Mouse (Mus musculus): Measurements from ENCODE around the gene Thada. TPM values are rescaled to one million over a fixed set of nuclear protein-coding genes. Genes with fewer than 3 reads are reported as not detected.

Gene Thada
- polyA plus RNA-seq, 1 experiment from 2014 or later: 10.3 TPM

- Histone ChIP-seq H3K27ac (no peak overlapping the region), H3K4me3 (no peak overlapping the region), H3K4me1 (no peaks in the 10 kb centered on the region), H3K36me3 (peaks cover 43% of the 10 kb centered on the region), H3K4me2 (no peak overlapping the region), H3K9ac (no peak overlapping the region), H3K27me3 (no peaks in the 10 kb centered on the region), H3K9me3 (no peaks in the 10 kb centered on the region)
- WGBS: 53% methylated on average over 1 of the region's 1 CpGs
- ATAC-seq (ENCODE audit: insufficient number of reproducible peaks, insufficient read depth, low FRiP score, low TSS enrichment, low read depth): no peak
Measured at GRCm38 (mm10) chr17:84335996-84336395, 130.0 kb downstream of the Thada start.

GRCm38 (mm10) chr17:84335076-84335475 is 130.9 kb downstream of the Thada start:
- WGBS: 58% methylated on average over 3 of the region's 3 CpGs

GRCm38 (mm10) chr17:84334241-84335014 is 131.6 kb downstream of the Thada start:
- H3K27ac ChIP-seq: no peak overlapping the region
- no peak overlapping the region for H3K4me3 ChIP-seq
- no peaks in the 10 kb centered on the region for H3K9me3 ChIP-seq
- H3K27me3 ChIP-seq: no peaks in the 10 kb centered on the region
- no peaks in the 10 kb centered on the region for H3K4me1 ChIP-seq
- ATAC-seq (ENCODE audit: insufficient number of reproducible peaks, insufficient read depth, low FRiP score, low TSS enrichment, low read depth): no peak
- WGBS: 74% methylated on average over 5 of the region's 5 CpGs
- peaks cover 41% of the 10 kb centered on the region for H3K36me3 ChIP-seq
- H3K4me2 ChIP-seq: no peak overlapping the region
- H3K9ac ChIP-seq: no peak overlapping the region

More at GRCm38 (mm10) chr17:84335076-84335475, 130.9 kb downstream of the Thada start:
- Histone ChIP-seq H3K27me3 (no peaks in the 10 kb centered on the region), H3K4me3 (no peak overlapping the region), H3K36me3 (peaks cover 41% of the 10 kb centered on the region), H3K4me2 (no peak overlapping the region), H3K9me3 (no peaks in the 10 kb centered on the region), H3K4me1 (no peaks in the 10 kb centered on the region), H3K9ac (no peak overlapping the region), H3K27ac (no peak overlapping the region)
- ATAC-seq (ENCODE audit: insufficient number of reproducible peaks, insufficient read depth, low FRiP score, low TSS enrichment, low read depth): no peak

- H3K27ac ChIP-seq: no peak overlapping the region
- peaks cover 41% of the 10 kb centered on the region for H3K36me3 ChIP-seq
- H3K4me3 ChIP-seq: no peak overlapping the region
- H3K4me2 ChIP-seq: no peak overlapping the region
- no peaks in the 10 kb centered on the region for H3K4me1 ChIP-seq
- 80% methylated on average over 5 of the region's 5 CpGs for WGBS
- no peak overlapping the region for H3K9ac ChIP-seq
- H3K27me3 ChIP-seq: no peaks in the 10 kb centered on the region
- no peaks in the 10 kb centered on the region for H3K9me3 ChIP-seq
- ATAC-seq (ENCODE audit: insufficient number of reproducible peaks, insufficient read depth, low FRiP score, low TSS enrichment, low read depth): no peak
Measured at GRCm38 (mm10) chr17:84332940-84333339, 133.1 kb downstream of the Thada start.

GRCm38 (mm10) chr17:84330986-84331385 is 135.0 kb downstream of the Thada start:
- Histone ChIP-seq H3K9me3 (no peaks in the 10 kb centered on the region), H3K36me3 (peaks cover 34% of the 10 kb centered on the region), H3K27me3 (no peaks in the 10 kb centered on the region), H3K9ac (no peak overlapping the region), H3K4me2 (no peak overlapping the region), H3K27ac (no peak overlapping the region), H3K4me1 (peaks cover 12% of the 10 kb centered on the region), H3K4me3 (no peak overlapping the region)
- 82% methylated on average over 8 of the region's 8 CpGs for WGBS
- ATAC-seq (ENCODE audit: insufficient number of reproducible peaks, insufficient read depth, low FRiP score, low TSS enrichment, low read depth): no peak

GRCm38 (mm10) chr17:84330506-84330905 is 135.5 kb downstream of the Thada start:
- Histone ChIP-seq H3K4me3 (no peak overlapping the region), H3K27ac (no peak overlapping the region), H3K36me3 (peaks cover 31% of the 10 kb centered on the region), H3K9me3 (no peaks in the 10 kb centered on the region), H3K27me3 (no peaks in the 10 kb centered on the region), H3K4me1 (peaks cover 16% of the 10 kb centered on the region), H3K9ac (no peak overlapping the region), H3K4me2 (no peak overlapping the region)
- WGBS: 84% methylated on average over 6 of the region's 6 CpGs
- ATAC-seq (ENCODE audit: insufficient number of reproducible peaks, insufficient read depth, low FRiP score, low TSS enrichment, low read depth): no peak

GRCm38 (mm10) chr17:84329906-84330470 is 136.0 kb downstream of the Thada start:
- Histone ChIP-seq H3K9ac (no peak overlapping the region), H3K9me3 (no peaks in the 10 kb centered on the region), H3K36me3 (peaks cover 26% of the 10 kb centered on the region), H3K27me3 (no peaks in the 10 kb centered on the region), H3K4me2 (no peak overlapping the region), H3K4me1 (peaks cover 22% of the 10 kb centered on the region), H3K27ac (no peak overlapping the region), H3K4me3 (no peak overlapping the region)
- ATAC-seq (ENCODE audit: insufficient number of reproducible peaks, insufficient read depth, low FRiP score, low TSS enrichment, low read depth): no peak
- WGBS: 84% methylated on average over 4 of the region's 4 CpGs

GRCm38 (mm10) chr17:84328526-84328925 is 137.5 kb downstream of the Thada start:
- no peaks in the 10 kb centered on the region for H3K27me3 ChIP-seq
- no peak overlapping the region for H3K9ac ChIP-seq
- no peak overlapping the region for H3K4me2 ChIP-seq
- no peak overlapping the region for H3K27ac ChIP-seq
- no peak overlapping the region for H3K4me3 ChIP-seq
- no peak for ATAC-seq (ENCODE audit: insufficient number of reproducible peaks, insufficient read depth, low FRiP score, low TSS enrichment, low read depth)
- H3K4me1 ChIP-seq: peaks cover 32% of the 10 kb centered on the region
- WGBS: 69% methylated on average over 2 of the region's 2 CpGs
- no peaks in the 10 kb centered on the region for H3K9me3 ChIP-seq
- peaks cover 24% of the 10 kb centered on the region for H3K36me3 ChIP-seq

DNA sequence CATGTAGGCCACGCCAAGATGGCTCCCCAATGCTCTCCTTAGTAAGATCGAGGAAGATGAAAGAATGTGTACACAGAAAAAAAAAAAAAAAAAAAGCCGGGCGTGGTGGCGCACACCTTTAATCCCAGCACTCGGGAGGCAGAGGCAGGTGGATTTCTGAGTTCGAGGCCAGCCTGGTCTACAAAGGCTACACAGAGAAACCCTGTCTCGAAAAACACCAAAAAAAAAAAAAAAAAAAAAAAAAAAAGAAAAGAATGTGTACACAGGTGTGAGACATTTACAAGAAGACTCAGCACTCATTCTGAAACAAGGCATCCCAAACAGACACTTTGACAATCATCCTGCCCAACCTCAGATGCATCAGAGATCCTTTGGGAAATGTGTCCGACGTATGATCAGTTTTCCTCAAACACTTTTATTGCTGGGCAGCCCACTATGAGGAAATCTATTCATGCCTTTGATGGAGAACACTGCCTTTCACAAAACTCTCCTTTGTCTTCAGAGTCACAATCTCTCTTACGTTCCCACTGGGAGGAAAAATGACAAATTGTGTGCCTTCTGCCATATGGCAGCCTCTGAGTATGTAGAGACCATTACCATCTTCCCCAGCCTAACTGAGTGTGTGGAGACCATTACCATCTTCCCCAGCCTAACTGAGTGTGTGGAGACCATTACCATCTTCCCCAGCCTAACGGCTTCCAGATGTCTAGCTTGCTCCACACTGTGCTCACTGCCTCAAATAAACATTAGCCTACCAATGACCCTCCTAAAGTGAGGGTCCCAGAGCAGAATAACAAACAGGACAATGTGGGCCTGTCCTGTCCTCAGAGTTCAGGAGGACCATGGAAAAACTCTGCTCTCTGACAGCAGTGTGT is 138.7 kb downstream of the Thada start:
- Histone ChIP-seq H3K27ac (no peak overlapping the region), H3K36me3 (peaks cover 19% of the 10 kb centered on the region; the same call in 1 of the 2 replicates), H3K4me2 (no peak overlapping the region), H3K4me1 (peaks cover 32% of the 10 kb centered on the region), H3K9me3 (no peaks in the 10 kb centered on the region), H3K4me3 (no peak overlapping the region), H3K9ac (no peak overlapping the region), H3K27me3 (no peaks in the 10 kb centered on the region)
- ATAC-seq (ENCODE audit: insufficient number of reproducible peaks, insufficient read depth, low FRiP score, low TSS enrichment, low read depth): no peak
- 69% methylated on average over 12 of the region's 12 CpGs for WGBS

DNA sequence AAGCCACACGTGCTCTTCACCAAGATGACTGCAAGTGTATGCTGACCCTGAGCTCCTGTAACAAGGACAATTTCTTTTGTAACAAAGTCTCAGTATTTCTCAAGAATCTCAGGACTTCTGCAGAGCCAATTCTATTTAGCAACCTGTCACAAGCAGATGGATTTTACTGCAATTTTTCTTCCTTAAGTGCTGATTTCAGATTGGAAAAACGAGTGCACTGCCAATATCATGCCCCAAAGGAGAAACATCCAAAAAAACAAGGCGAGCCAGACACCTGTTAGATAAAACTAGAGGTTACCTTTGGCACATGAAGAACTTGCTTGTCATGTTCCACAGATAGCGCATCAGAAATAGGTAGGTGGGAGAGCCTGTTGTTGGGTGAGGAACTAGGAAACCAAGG is 143.8 kb downstream of the Thada start:
- H3K4me1 ChIP-seq: peaks cover 27% of the 10 kb centered on the region
- 80% methylated on average over 4 of the region's 4 CpGs for WGBS
- ATAC-seq (ENCODE audit: insufficient number of reproducible peaks, insufficient read depth, low FRiP score, low TSS enrichment, low read depth): no peak

GRCm38 (mm10) chr17:84321351-84321750 is 144.7 kb downstream of the Thada start:
- WGBS: 81% methylated on average over 5 of the region's 5 CpGs

More for the DNA sequence above, 143.8 kb downstream of the Thada start:
- Histone ChIP-seq H3K27ac (no peak overlapping the region), H3K4me3 (no peak overlapping the region), H3K36me3 (no peaks in the 10 kb centered on the region), H3K9me3 (no peaks in the 10 kb centered on the region), H3K4me2 (no peak overlapping the region), H3K27me3 (no peaks in the 10 kb centered on the region), H3K9ac (no peak overlapping the region)

More at GRCm38 (mm10) chr17:84321351-84321750, 144.7 kb downstream of the Thada start:
- Histone ChIP-seq H3K4me2 (no peak overlapping the region), H3K4me3 (no peak overlapping the region), H3K4me1 (peaks cover 24% of the 10 kb centered on the region), H3K36me3 (no peaks in the 10 kb centered on the region), H3K9me3 (no peaks in the 10 kb centered on the region), H3K27ac (no peak overlapping the region), H3K9ac (no peak overlapping the region), H3K27me3 (no peaks in the 10 kb centered on the region)
- no peak for ATAC-seq (ENCODE audit: insufficient number of reproducible peaks, insufficient read depth, low FRiP score, low TSS enrichment, low read depth)
